Mouse (Mus musculus) testis, adult 2 months (tissue): ENCODE measurements around the gene Immp2l.

Experiments used
- CTCF ChIP-seq: fragments of 200-500 bp; IDR thresholded peaks from 2 replicates; pipeline ENCODE4 v1.5.1; 2012; ENCODE audit warnings: low read depth, mild to moderate bottlenecking, inconsistent platforms, low read length, moderate library complexity; ENCODE audit not compliant: control insufficient read depth, insufficient read depth, insufficient replicate concordance
- POLR2A ChIP-seq: fragments of 200-500 bp; IDR thresholded peaks from 2 replicates; pipeline ENCODE4 v1.6.1; 2012; ENCODE audit warnings: low read depth, mild to moderate bottlenecking, inconsistent platforms, low read length, moderate library complexity; ENCODE audit not compliant: control insufficient read depth

GRCm38 (mm10) chr12:41668280-41668679, 644.4 kb downstream of the Immp2l start:
- TF ChIP-seq CTCF, result no peak
- TF ChIP-seq POLR2A, result no peak
